Mouse (Mus musculus): ENCODE results near the gene Ankrd34a. TPM values are rescaled to one million over a fixed set of nuclear protein-coding genes. Genes with fewer than 3 reads are reported as not detected.
A peak's percentile ranks its signal among the peaks of the same experiment; 100 is the strongest.

The Ankrd34a gene
- polyA plus RNA-seq, 1 experiment, result 3.7 TPM

DNA sequence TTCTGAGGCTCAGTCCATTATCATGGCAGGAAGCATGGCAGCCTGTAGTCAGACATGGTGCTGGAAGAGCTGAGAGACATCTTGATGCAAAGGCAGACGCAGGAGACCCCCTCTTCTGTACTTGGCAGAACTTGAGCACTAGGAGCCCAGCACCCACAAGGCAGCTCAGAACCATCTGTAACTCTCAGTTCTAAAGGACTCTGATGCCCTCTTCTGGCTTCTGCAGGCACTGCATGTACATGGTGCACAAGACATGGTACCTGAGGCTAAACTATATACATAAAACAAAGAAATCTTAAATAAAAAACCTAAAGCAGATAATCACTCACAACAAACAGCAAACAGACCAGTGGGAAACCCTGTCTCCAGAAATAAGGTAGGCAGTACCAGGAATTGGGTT lies 42.8 kb downstream of the Ankrd34a start:
- no peak overlapping the region for H3ac ChIP-seq (ENCODE audit: control insufficient read depth, insufficient read length, low read depth)
- peaks cover 9% of the 10 kb centered on the region for H3K79me3 ChIP-seq (ENCODE audit: low read depth)
- H3K36me3 ChIP-seq (ENCODE audit: control insufficient read depth, insufficient read depth), result peaks cover 26% of the 10 kb centered on the region
- TF ChIP-seq CTCF (IDR thresholded peaks at IDR 0.05; ENCODE audit: control insufficient read depth, insufficient read depth, insufficient read length), result peak; percentile 46
- TF ChIP-seq MYOD1 (IDR thresholded peaks at IDR 0.05; ENCODE audit: control insufficient read depth, insufficient read length, low read depth), result no peak
- no peak for TF ChIP-seq MYOG (IDR thresholded peaks at IDR 0.05; ENCODE audit: control insufficient read depth, extremely low read depth, insufficient read length)
- no peaks in the 10 kb centered on the region for H3K27me3 ChIP-seq (ENCODE audit: control insufficient read depth, insufficient read depth, insufficient read length)
- no peak overlapping the region for H3K4me3 ChIP-seq (ENCODE audit: insufficient read depth, poor library complexity, severe bottlenecking)
- peaks cover 13% of the 10 kb centered on the region for H3K79me2 ChIP-seq (ENCODE audit: control insufficient read depth, insufficient read depth)

DNA sequence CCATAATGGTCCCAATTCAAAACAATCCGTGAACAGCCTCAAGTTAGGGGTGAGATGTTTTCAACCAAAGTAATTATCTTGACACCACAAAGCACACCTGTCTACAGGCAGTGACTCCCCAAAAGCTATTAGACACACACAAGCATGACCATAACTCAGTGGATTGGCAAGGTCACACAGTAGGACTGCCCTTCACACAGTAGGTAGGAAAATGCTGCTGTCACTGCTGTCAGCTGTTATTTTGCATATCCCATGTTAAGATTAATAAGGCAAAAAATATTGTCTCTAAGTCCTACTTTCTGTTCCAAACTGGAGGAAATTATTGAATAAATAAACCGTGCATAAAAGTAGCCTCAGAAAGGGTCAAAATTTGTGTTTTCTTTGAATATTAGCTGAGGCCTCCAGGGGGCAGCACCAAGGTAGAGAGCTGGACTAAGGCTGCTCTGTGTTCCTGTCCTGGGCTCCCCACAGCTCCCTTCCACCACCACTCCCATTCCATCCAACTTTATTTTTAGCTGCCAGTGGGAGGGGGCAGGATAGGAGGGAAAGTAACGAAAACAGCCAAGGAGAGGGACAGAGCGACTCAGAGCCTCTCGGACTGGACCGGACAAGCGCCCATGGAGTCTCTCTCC lies 48.7 kb downstream of the Ankrd34a start, which contains the start of gene Itga10:
Gene Itga10, plus strand, starts transcription at position 567 of the 632 bp plus-strand sequence.
- Histone ChIP-seq H3K36me3 (ENCODE audit: control insufficient read depth, insufficient read depth) (peaks cover 16% of the 10 kb centered on the region), H3K4me3 (ENCODE audit: insufficient read depth, poor library complexity, severe bottlenecking) (no peak within 1 kb of the TSS), H3K27me3 (ENCODE audit: control insufficient read depth, insufficient read depth, insufficient read length) (no peaks in the 10 kb centered on the region), H3ac (ENCODE audit: control insufficient read depth, insufficient read length, low read depth) (no peak within 1 kb of the TSS), H3K79me2 (ENCODE audit: control insufficient read depth, insufficient read depth) (no peaks in the 10 kb centered on the region), H3K79me3 (ENCODE audit: low read depth) (no peaks in the 10 kb centered on the region)
- TF ChIP-seq CEBPB (IDR thresholded peaks at IDR 0.05; ENCODE audit: low read depth) (no peak), CTCF (IDR thresholded peaks at IDR 0.05; ENCODE audit: control insufficient read depth, insufficient read depth, insufficient read length) (peak; percentile 38)

DNA sequence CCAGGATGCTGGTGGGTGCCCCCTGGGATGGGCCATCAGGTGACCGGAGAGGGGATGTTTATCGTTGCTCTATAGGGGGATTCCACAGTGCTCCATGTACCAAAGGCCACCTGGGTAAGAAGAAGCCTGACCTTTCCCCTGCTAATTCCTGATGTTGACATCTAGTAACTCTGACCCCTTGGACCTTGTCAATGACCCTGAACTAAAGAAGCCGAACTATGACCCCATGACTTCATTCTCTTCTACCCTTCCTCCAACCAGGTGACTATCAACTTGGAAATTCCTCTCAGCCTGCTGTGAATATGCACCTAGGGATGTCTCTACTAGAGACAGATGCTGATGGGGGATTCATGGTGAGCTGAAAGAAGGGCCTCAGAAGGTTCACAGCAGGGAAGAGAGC lies 50.9 kb downstream of the Ankrd34a start:
- Histone ChIP-seq H3K79me2 (ENCODE audit: control insufficient read depth, insufficient read depth) (no peaks in the 10 kb centered on the region), H3K4me3 (ENCODE audit: insufficient read depth, poor library complexity, severe bottlenecking) (no peak overlapping the region), H3ac (ENCODE audit: control insufficient read depth, insufficient read length, low read depth) (no peak overlapping the region), H3K79me3 (ENCODE audit: low read depth) (no peaks in the 10 kb centered on the region), H3K36me3 (ENCODE audit: control insufficient read depth, insufficient read depth) (peaks cover 12% of the 10 kb centered on the region), H3K27me3 (ENCODE audit: control insufficient read depth, insufficient read depth, insufficient read length) (no peaks in the 10 kb centered on the region)
- no peak for TF ChIP-seq FOSL1 (IDR thresholded peaks at IDR 0.05; ENCODE audit: insufficient read depth, low read length, poor library complexity, severe bottlenecking)

Other genes with a start within 250 kb of the Ankrd34a start
- not detected for gene BC107364, start 144.3 kb upstream of the Ankrd34a start, polyA plus RNA-seq (2012; fragmentation: generic; extraction: Trizol)
- gene Hfe2, start 71.5 kb upstream of the Ankrd34a start, polyA plus RNA-seq (2012; fragmentation: generic; extraction: Trizol), result 0.23 TPM
- gene Txnip, start 38.7 kb upstream of the Ankrd34a start, polyA plus RNA-seq (2012; fragmentation: generic; extraction: Trizol), result 1.2 TPM
- gene Gm16253, start 19.7 kb upstream of the Ankrd34a start, polyA plus RNA-seq (2012; fragmentation: generic; extraction: Trizol), result 0.20 TPM
- 6.2 TPM for gene Polr3gl, start 2.5 kb upstream of the Ankrd34a start, polyA plus RNA-seq (2012; fragmentation: generic; extraction: Trizol)
- 24.2 TPM for gene Lix1l, start 4.5 kb downstream of the Ankrd34a start, polyA plus RNA-seq (2012; fragmentation: generic; extraction: Trizol)
- gene Rbm8a, start 33.3 kb downstream of the Ankrd34a start, polyA plus RNA-seq (2012; fragmentation: generic; extraction: Trizol), result 80.3 TPM
- 19.9 TPM for gene Pex11b, start 38.7 kb downstream of the Ankrd34a start, polyA plus RNA-seq (2012; fragmentation: generic; extraction: Trizol)
- gene Gm42957, start 38.8 kb downstream of the Ankrd34a start, polyA plus RNA-seq (2012; fragmentation: generic; extraction: Trizol), result 0.01 TPM
- gene Itga10, start 48.9 kb downstream of the Ankrd34a start, polyA plus RNA-seq (2012; fragmentation: generic; extraction: Trizol), result 1.2 TPM
- gene Ankrd35, start 73.5 kb downstream of the Ankrd34a start, polyA plus RNA-seq (2012; fragmentation: generic; extraction: Trizol), result 0.09 TPM
- 19.2 TPM for gene Pias3, start 99.7 kb downstream of the Ankrd34a start, polyA plus RNA-seq (2012; fragmentation: generic; extraction: Trizol)
- 3.2 TPM for gene Nudt17, start 111.9 kb downstream of the Ankrd34a start, polyA plus RNA-seq (2012; fragmentation: generic; extraction: Trizol)
- 36.1 TPM for gene Polr3c, start 131.0 kb downstream of the Ankrd34a start, polyA plus RNA-seq (2012; fragmentation: generic; extraction: Trizol)
- 13.5 TPM for gene Rnf115, start 131.0 kb downstream of the Ankrd34a start, polyA plus RNA-seq (2012; fragmentation: generic; extraction: Trizol)
- not detected for gene Pdzk1, start 232.6 kb downstream of the Ankrd34a start, polyA plus RNA-seq (2012; fragmentation: generic; extraction: Trizol)
- 0.04 TPM for gene Cd160, start 232.7 kb downstream of the Ankrd34a start, polyA plus RNA-seq (2012; fragmentation: generic; extraction: Trizol)

All from C2C12 (cell line).